Mouse (Mus musculus) frontal cortex, postnatal 10 days (tissue): ENCODE results near the gene Ubtf.

Experiments used
- DNase-seq, 2 experiments: peaks; one replicate each; pipeline ENCODE4 v3.0.0; 2022; ENCODE audit warnings: low spot score in 2 of 2, mixed read lengths in 1 of 2

The Ubtf gene

DNA sequence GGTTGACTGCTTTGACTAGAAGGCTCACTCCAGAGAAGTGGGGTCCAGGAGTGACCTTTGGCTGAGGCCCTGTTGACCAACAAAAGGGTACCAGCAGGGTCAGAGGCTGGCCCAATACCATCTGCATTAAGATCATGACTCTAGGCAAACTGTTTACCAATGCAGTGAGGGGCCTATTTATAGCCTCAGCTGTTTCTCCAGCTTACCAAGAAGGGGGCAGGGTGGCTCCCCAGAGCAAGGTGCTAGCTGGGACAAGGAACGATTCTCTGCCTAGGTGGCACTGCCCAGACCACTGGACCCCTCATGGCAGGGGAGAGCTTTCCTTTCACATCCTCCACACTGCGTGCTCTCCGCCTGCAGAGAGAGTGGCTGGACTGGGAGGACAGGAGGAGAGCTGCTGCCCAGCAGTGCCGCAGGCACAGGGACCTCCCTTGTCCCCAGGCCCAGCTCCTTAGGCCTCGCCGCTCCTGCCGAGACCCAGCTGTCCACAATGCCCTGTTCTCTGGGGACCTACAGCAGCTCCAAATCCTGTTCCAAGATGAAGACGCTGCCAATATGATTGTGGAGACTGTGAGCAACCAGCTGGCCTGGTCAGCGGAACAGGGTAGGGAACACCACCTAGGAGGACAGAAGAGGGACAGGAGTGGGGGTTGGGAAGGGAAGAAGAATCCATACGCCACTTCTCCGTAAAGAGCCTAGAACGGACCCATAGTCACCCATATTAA lies 50.9 kb downstream of the Ubtf start, which contains the start of gene Asb16:
Asb16 (plus strand) TSS at position 224 of the 725 bp plus-strand sequence.
- no peak for DNase-seq

DNA sequence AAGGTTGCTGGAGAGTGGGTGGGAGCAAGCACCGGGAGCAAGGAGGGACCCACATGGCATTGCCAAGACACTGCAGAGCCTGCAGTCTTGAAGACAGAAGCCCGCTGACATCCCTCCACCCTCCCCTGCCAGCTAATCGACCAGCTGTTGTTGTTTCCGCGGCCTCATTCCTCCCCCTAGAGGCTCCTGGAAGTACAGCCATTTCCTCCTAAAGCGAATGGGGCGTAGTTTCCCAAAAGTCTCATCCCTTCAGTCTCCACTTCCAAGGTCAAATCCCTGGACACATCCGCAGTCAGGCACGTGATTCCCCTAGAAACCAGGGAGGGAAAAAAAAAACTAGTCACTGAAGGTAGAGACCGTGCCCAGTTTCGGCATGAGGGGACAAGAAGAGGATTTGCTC lies 52.1 kb downstream of the Ubtf start:
- peak in 1 of 2 experiments; percentile 63 for DNase-seq

- DNase-seq: no peak
These were observed 52.7 kb downstream of the Ubtf start for GRCm38 (mm10) chr11:102266631-102267355.

GRCm38 (mm10) chr11:102265816-102266215 lies 53.7 kb downstream of the Ubtf start:
- no peak for DNase-seq

- no peak for DNase-seq
These were observed 56.3 kb downstream of the Ubtf start for GRCm38 (mm10) chr11:102263211-102263610.

GRCm38 (mm10) chr11:102258521-102258920 lies 61.0 kb downstream of the Ubtf start:
- no peak for DNase-seq

DNA sequence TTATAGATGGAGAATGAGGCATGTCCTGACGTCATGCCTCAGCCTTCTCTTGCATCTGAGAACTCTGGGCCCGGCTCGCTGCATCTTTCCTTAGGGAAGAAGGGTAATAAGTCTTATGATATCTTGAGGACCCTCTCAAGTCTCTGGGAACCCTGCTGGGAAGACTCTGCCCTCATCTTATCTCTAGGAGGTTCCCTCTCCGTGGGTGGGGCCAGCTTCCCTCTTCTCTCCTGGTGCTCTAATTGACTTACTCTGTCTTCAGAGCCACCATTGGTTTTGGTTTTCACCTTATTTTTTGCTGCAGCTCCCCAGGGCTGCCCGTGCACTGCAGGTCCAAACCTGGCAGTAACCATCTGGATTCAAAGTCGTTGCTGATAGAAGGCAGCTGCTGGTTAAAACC lies 61.4 kb downstream of the Ubtf start:
- DNase-seq: no peak

GRCm38 (mm10) chr11:102257514-102257913 lies 62.0 kb downstream of the Ubtf start:
- no peak for DNase-seq
